Mouse (Mus musculus) layer of hippocampus, adult 11-12 months (tissue): ENCODE measurements around the gene Abraxas2.

Experiments used
- DNase-seq: peaks from one replicate; pipeline ENCODE4 v3.0.0; 2022; ENCODE audit warnings: low spot score

The Abraxas2 gene

DNA sequence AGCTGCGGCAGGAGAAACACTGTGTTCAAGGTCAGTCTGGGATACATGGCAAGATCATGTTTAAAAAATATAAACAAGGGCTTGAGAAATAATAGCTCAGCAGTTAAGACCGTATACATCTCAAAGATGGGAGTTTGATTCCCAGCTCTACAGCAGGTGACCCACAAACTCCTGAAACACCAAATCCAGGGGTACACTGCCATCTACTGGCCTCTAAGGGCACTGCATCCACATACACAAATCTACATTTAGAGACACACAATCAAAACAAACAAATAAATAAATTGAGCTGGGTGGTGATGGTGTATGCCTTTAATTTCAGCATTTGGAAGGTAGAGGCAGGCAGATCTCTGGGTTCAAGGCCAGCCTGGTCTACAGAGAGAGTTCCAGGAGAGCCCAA, 39.2 kb downstream of the Abraxas2 start:
- no peak for DNase-seq

DNA sequence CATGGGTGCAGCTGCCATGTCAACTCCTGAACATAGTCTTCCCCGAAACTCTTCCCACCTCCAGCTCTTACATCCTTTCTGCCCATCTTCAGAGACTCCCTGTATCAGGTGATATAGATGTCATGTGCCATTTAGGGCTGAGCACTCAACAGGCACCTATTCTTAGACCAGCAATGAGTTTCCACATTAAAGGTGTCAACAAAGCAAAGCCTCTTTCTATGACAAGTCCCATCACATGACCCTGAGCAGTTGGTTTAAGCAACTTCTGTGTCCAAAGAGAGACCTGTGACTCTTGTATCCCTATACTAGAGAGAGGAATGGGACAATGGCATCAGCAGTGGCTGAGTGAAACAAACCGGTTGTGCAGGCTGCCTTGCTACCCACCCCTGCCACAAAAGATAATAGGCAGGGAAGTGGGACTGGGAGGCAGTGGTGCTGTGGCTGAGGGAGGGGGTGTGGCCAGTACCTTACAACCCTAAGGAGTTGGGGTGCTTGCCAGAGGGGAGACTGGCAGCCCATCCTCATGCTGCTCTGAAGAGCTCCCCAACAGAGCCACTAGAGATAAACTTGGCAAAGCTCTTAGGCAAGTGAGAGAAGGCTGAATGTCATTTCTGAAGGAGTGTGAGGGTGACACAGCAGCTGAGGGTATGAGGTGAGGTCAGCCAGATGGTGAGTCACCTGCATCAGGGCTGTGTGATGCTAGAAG, 42.0 kb downstream of the Abraxas2 start:
- no peak for DNase-seq

- no peak for DNase-seq
Measured at GRCm38 (mm10) chr7:132903796-132904195, 44.8 kb downstream of the Abraxas2 start.

DNA sequence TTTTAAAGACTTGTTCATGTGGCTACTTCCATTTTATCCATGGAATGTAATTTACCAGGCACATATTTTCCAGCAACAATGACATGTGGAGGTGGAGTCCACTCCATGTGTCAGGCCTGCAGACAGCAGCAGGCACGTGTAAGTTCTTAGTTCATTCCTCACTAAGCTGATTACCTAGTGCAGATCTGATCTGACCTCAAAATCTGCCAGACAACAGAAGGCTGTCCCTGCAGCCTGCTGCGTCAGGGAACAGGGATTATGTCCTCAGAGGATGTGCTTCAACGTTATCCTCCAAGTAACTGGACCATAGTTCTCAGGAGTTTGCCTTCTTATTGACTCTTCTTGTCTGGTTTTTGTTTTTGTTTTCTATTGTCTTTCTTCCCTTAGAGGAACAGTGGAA, 62.9 kb downstream of the Abraxas2 start:
- no peak for DNase-seq

DNA sequence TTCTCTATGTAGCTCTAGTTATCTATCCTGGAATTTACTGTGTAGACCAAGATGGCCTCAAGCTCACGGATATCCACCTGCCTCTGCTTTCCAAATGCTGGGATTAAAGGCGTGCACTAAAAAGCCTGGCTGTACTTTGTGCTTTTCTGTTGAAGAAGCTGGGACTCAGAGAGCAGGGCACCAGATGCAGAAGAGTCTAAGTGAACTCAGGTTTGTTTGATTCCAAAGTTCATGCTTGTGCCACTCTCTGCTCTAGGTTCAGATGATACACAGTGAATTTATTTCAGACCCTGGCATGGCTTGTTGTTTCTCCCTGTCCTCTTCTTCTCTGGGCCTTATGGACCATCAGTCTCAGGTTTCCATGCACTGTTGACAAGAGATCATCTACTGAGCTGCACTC, 66.2 kb downstream of the Abraxas2 start:
- DNase-seq: no peak

- no peak for DNase-seq
Measured at GRCm38 (mm10) chr7:132927201-132927600, 68.2 kb downstream of the Abraxas2 start.

DNA sequence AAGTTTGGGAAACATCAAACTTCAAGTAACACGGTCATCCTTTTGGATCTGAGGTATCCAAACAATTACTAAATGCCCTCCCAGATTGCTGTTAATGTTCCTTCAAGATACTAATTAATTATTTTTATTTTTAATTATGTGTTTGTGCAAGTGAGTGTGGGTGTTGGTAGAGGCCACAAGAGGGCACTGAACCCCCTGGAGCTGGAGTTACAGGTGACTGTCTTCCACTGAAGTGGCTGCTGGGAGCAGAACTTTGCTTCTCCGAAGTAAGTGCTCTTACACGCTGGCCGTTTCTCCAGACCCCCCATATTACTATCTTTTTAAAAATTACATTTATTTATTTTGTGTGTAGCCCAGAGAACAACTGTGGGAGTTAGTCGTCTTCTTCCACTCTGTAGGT, 71.0 kb downstream of the Abraxas2 start:
- no peak for DNase-seq

DNA sequence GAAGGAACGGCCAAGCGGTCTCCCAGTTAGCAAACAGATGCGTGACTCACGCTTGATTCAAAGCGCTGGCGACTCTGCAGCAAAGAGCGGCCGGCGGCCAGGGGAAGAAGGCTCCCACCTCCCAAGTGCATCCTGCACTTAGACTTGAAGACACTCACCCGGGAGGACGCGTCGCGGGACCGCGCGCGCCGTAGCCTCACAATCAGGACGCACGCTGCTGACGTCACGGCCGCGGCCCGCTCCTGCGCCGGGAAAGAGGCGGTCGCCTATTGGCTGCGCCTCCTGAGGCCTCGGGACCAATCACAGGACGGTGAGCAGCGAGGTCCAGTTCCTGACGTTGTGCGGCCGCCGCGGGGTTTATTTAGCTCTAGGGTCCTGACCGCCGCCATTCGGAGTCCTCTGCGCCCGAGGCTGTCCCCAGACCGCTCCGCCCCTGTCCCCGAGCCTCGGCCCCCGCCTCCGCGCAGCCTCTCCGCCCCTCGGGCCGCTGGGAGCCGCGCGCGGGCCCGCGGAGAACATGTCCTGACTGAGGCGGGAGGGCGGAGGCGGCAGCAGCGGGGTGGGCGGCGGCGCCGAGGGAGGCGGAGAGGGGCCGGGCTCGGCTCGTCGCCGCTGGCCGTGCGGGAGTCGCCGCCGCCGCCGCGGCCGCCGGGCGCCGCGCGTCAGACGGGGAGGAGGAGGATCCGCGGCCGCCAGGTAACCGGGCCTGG, 72.0 kb downstream of the Abraxas2 start, which contains the start of gene Zranb1:
Gene Zranb1 (plus strand): TSS at position 293 of the 710 bp plus-strand sequence.
- peak; percentile 99 for DNase-seq

DNA sequence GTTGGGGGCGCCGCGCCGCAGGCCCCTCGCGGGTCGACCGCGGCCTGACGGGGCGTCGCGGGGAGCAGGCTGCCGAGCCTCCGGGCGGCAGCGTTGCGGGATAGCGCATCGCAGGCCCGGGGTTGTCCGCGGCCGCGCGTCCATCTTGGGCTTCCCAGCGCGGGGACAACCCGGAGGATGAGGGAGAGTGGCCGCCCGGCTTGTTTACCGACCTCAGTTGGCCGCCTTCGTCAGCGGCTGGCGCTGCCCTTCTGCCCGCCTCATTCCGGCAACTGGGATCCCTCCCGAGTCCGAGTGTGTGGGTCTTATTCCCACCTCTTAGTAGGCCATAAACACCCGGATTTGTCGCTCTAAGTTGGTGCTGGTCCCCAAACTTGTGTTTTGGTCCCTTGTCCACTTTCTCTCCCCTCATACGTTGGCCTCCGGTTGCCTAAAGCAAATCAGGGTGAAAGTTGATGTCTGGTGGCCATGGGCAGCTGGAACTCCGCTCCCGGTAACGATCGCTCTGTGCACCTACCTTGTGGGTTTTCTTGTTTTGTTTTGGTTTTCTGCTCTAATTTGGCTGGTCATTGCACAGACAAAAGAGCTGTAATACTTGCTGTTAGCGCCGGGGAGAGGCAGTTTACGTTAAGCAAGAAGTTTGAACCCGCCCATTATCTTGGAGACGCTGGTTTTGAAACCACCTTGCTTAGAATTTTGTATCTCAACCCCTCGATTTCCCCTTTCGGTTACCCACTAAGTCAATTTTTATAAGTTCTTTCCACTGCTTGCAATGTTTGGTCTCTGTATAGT, 72.7 kb downstream of the Abraxas2 start:
- DNase-seq: peak; percentile 26

- DNase-seq: no peak
Measured at GRCm38 (mm10) chr7:132933331-132933730, 74.3 kb downstream of the Abraxas2 start.
